Mouse (Mus musculus): ENCODE data around the gene Fcho2. TPM values are rescaled to one million over a fixed set of nuclear protein-coding genes. Genes with fewer than 3 reads are reported as not detected.

Gene Fcho2
- polyA plus RNA-seq (2012; rRNA removed): 17.5 and 17.8 TPM in 2 replicates

DNA sequence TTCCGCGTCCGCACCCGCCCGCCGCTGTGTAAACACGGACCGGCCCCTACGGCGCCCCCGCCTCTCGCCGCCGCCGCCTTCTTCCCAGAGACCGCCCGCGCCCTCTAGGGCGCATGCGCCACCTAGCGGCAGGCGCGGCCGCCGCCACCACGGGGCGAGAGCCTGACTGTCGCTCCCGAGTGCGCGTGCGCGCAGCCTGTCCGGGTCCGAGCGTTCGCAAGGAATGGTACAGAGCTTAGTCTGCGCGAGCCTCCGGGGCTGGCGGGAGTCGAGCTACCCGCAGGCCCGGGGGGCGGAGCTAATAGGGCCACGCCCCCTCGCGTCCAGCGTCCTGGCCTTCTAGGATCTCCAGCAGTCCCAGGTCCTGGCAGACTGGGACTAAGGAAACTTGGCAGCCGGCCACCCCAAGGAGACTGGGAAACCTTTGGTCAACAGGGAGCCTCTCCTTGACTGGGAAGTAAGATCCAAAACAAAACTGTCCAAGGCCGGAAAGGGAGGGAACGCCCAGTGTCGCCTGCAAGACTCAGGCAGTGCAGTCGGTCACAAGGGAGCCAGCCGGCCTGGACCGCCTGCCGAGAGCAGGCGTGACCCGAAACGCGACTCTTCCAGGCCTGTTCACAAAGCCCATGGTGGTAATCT, at the start of gene Fcho2:
TSS of gene Fcho2 (minus strand) at position 303 of the 639 bp plus-strand sequence.
- no peaks in the 10 kb centered on the region for H3K36me3 ChIP-seq (ENCODE audit: control insufficient read depth, insufficient read depth, low read length)
- H3K4me1 ChIP-seq (ENCODE audit: control insufficient read depth, insufficient read depth, low read length): peaks cover 32% of the 10 kb centered on the region
- peak within 1 kb of the TSS; percentile 95 for H3K4me3 ChIP-seq (ENCODE audit: insufficient read depth, low read depth, low read length)
- TF ChIP-seq CTCF (conservative IDR thresholded peaks at IDR 0.05; ENCODE audit: insufficient read depth, insufficient read length, low read depth, low read length) (peak; percentile 69), POLR2A (IDR thresholded peaks at IDR 0.05; ENCODE audit: low read depth, low read length) (peak; percentile 71)
- H3K27me3 ChIP-seq (replicated peaks; ENCODE audit: control insufficient read depth, insufficient read depth, low read length): no peaks in the 10 kb centered on the region
- peak; percentile 100 for DNase-seq
- WGBS: under 1% methylated on average over 58 of the region's 61 CpGs
- peak within 1 kb of the TSS; percentile 97 for H3K27ac ChIP-seq (ENCODE audit: insufficient read depth, low read depth, low read length)

- no peaks in the 10 kb centered on the region for H3K4me1 ChIP-seq (ENCODE audit: control insufficient read depth, insufficient read depth, low read length)
- no peak overlapping the region for H3K4me3 ChIP-seq (ENCODE audit: insufficient read depth, low read depth, low read length)
- no peak overlapping the region for H3K27ac ChIP-seq (ENCODE audit: insufficient read depth, low read depth, low read length)
- DNase-seq: no peak
- H3K27me3 ChIP-seq (replicated peaks; ENCODE audit: control insufficient read depth, insufficient read depth, low read length): no peaks in the 10 kb centered on the region
- TF ChIP-seq POLR2A (IDR thresholded peaks at IDR 0.05; ENCODE audit: low read depth, low read length): no peak
- TF ChIP-seq CTCF (conservative IDR thresholded peaks at IDR 0.05; ENCODE audit: insufficient read depth, insufficient read length, low read depth, low read length): no peak
- WGBS: 85% methylated on average over 8 of the region's 8 CpGs
- H3K36me3 ChIP-seq (ENCODE audit: control insufficient read depth, insufficient read depth, low read length): peaks cover 26% of the 10 kb centered on the region
Measured at GRCm38 (mm10) chr13:98855291-98855690, 40.0 kb upstream of the Fcho2 start.

DNA sequence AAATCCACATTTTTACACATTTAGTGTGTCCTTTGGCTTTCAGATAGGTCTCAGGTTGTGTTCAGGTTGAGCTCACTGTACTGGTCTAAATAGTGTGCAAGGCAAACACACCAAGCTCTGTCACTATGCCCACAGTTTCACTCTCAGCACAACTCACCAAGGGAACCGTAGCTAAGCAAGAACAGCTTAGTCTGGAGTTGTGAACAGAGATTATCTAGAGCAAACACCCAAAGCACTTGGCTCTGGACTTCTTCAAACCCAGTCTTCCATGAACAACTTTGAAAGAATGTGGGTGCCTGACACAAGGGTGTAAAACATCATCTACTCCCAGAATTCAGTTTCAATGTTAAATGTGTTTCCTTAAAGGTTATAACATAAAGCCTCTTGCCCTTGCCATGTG, 30.5 kb upstream of the Fcho2 start:
- WGBS: 47% methylated on average over 1 of the region's 1 CpGs
- peak overlapping the region; percentile 85 for H3K27ac ChIP-seq (ENCODE audit: insufficient read depth, low read depth, low read length)
- H3K4me1 ChIP-seq (ENCODE audit: control insufficient read depth, insufficient read depth, low read length): peaks cover 7% of the 10 kb centered on the region
- no peaks in the 10 kb centered on the region for H3K27me3 ChIP-seq (replicated peaks; ENCODE audit: control insufficient read depth, insufficient read depth, low read length)
- no peak overlapping the region for H3K4me3 ChIP-seq (ENCODE audit: insufficient read depth, low read depth, low read length)
- no peak for TF ChIP-seq CTCF (conservative IDR thresholded peaks at IDR 0.05; ENCODE audit: insufficient read depth, insufficient read length, low read depth, low read length)
- no peak for TF ChIP-seq POLR2A (IDR thresholded peaks at IDR 0.05; ENCODE audit: low read depth, low read length)
- H3K36me3 ChIP-seq (ENCODE audit: control insufficient read depth, insufficient read depth, low read length): peaks cover 14% of the 10 kb centered on the region
- no peak for DNase-seq

DNA sequence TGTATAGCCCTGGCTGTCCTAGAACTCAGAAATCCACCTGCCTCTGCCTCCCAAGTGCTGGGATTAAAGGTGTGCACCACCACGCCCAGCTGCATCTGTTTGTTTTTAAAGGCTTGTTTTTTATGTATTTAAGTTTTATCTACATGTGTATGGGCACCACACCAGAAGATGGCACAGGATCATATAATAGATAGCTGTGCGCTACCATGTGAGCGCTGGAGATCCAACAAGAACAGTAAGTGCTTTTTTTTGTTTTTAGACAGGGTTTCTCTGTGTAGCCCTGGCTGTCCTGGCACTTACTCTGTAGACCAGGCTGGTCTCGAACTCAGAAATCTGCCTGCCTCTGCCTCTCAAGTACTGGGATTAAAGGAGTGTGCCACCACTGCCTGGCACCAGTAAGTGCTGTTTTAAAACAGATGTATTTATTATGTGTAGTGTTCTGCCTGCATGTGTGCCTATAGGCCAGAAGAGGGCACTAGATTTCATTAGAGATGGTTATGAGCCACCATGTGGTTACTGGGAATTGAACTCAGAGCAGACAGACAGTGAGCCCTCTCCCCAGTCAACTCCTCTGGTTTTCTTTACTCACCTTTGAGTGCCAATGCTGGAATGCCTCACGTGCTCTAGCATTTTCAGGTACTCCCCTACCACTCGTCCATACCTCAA, 21.3 kb upstream of the Fcho2 start:
- Histone ChIP-seq H3K27ac (ENCODE audit: insufficient read depth, low read depth, low read length) (no peak overlapping the region), H3K27me3 (replicated peaks; ENCODE audit: control insufficient read depth, insufficient read depth, low read length) (no peaks in the 10 kb centered on the region), H3K36me3 (ENCODE audit: control insufficient read depth, insufficient read depth, low read length) (peaks cover 1% of the 10 kb centered on the region), H3K4me3 (ENCODE audit: insufficient read depth, low read depth, low read length) (no peak overlapping the region), H3K4me1 (ENCODE audit: control insufficient read depth, insufficient read depth, low read length) (no peaks in the 10 kb centered on the region)
- DNase-seq: no peak
- TF ChIP-seq CTCF (conservative IDR thresholded peaks at IDR 0.05; ENCODE audit: insufficient read depth, insufficient read length, low read depth, low read length): 0 out of 2 replicates have a peak, but pooled peaks have one; percentile 8
- TF ChIP-seq POLR2A (IDR thresholded peaks at IDR 0.05; ENCODE audit: low read depth, low read length): no peak
- 95% methylated on average over 6 of the region's 6 CpGs for WGBS

DNA sequence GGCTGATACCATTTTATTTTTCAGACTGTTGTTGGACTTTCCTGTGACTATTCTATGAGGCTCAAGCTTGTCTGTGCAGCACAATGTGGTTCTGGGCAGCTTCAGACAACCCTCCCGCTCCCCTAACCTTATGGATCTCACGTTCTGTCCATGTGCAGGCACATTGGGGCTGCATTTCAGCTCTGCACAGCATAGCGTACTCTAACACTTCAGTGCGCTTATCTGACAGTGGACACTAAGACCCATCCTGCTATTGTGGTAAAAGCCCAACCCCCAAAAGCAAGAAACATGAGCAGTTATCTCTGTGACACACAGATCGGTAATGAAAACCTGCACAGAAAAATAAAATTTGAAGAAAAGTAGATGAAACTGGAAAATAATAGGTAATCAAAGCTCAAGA, 20.5 kb upstream of the Fcho2 start:
- Histone ChIP-seq H3K4me3 (ENCODE audit: insufficient read depth, low read depth, low read length) (no peak overlapping the region), H3K4me1 (ENCODE audit: control insufficient read depth, insufficient read depth, low read length) (no peaks in the 10 kb centered on the region), H3K36me3 (ENCODE audit: control insufficient read depth, insufficient read depth, low read length) (peaks cover 1% of the 10 kb centered on the region), H3K27me3 (replicated peaks; ENCODE audit: control insufficient read depth, insufficient read depth, low read length) (no peaks in the 10 kb centered on the region), H3K27ac (ENCODE audit: insufficient read depth, low read depth, low read length) (no peak overlapping the region)
- DNase-seq: no peak
- WGBS: 96% methylated on average over 5 of the region's 5 CpGs
- TF ChIP-seq POLR2A (IDR thresholded peaks at IDR 0.05; ENCODE audit: low read depth, low read length) (no peak), CTCF (conservative IDR thresholded peaks at IDR 0.05; ENCODE audit: insufficient read depth, insufficient read length, low read depth, low read length) (no peak)

DNA sequence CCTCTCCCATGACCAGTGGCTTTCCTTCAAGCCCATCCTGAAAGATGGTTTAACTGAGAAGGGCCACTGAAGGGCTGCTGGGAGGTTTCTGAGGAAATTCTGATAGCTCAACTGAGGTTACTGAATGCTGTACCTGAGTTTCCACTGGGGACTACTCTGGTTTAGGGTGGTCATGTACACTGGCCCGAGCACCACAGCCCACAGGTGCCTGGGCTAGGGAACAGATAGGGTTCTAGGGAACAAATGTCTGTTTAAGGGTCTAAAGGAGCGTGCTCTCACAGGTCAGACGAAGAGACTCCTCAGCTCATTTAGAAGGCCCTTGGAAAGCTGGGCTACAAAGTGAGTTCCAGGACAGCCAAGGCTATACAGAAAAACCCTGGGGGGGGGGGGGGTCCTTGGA, 19.5 kb upstream of the Fcho2 start:
- no peak for DNase-seq
- 83% methylated on average over 3 of the region's 3 CpGs for whole genome bisulfite sequencing
- Histone ChIP-seq H3K4me3 (ENCODE audit: insufficient read depth, low read depth, low read length) (no peak overlapping the region), H3K27me3 (replicated peaks; ENCODE audit: control insufficient read depth, insufficient read depth, low read length) (no peaks in the 10 kb centered on the region), H3K4me1 (ENCODE audit: control insufficient read depth, insufficient read depth, low read length) (no peaks in the 10 kb centered on the region), H3K36me3 (ENCODE audit: control insufficient read depth, insufficient read depth, low read length) (peaks cover 1% of the 10 kb centered on the region; the same call in 1 of the 2 replicates), H3K27ac (ENCODE audit: insufficient read depth, low read depth, low read length) (no peak overlapping the region)
- no peak for TF ChIP-seq POLR2A (IDR thresholded peaks at IDR 0.05; ENCODE audit: low read depth, low read length)
- no peak for TF ChIP-seq CTCF (conservative IDR thresholded peaks at IDR 0.05; ENCODE audit: insufficient read depth, insufficient read length, low read depth, low read length)

GRCm38 (mm10) chr13:98834199-98834598, 18.9 kb upstream of the Fcho2 start:
- no peak overlapping the region for H3K4me3 ChIP-seq (ENCODE audit: insufficient read depth, low read depth, low read length)
- TF ChIP-seq POLR2A (IDR thresholded peaks at IDR 0.05; ENCODE audit: low read depth, low read length) (no peak), CTCF (conservative IDR thresholded peaks at IDR 0.05; ENCODE audit: insufficient read depth, insufficient read length, low read depth, low read length) (no peak; the same call in 1 of the 2 replicates)
- no peak overlapping the region for H3K27ac ChIP-seq (ENCODE audit: insufficient read depth, low read depth, low read length)
- no peak for DNase-seq
- H3K27me3 ChIP-seq (replicated peaks; ENCODE audit: control insufficient read depth, insufficient read depth, low read length): no peaks in the 10 kb centered on the region
- peaks cover 1% of the 10 kb centered on the region; the same call in 1 of the 2 replicates for H3K36me3 ChIP-seq (ENCODE audit: control insufficient read depth, insufficient read depth, low read length)
- 52% methylated on average over 1 of the region's 1 CpGs for WGBS
- H3K4me1 ChIP-seq (ENCODE audit: control insufficient read depth, insufficient read depth, low read length): no peaks in the 10 kb centered on the region
